Mouse (Mus musculus): ENCODE measurements around the gene Dpm2. TPM values are rescaled to one million over a fixed set of nuclear protein-coding genes. Genes with fewer than 3 reads are reported as not detected.

Gene Dpm2
- 139 TPM for polyA plus RNA-seq (2017; shearing (Covaris generic))

GRCm38 (mm10) chr2:32570698-32571494 lies at the start of gene Dpm2:
Dpm2 (plus strand) TSS chr2:32570858.

GRCm38 (mm10) chr2:32534733-32535471 lies 35.8 kb upstream of the Dpm2 start, which contains the start of gene Fam102a:
Fam102a (plus strand) TSS chr2:32535332.

DNA sequence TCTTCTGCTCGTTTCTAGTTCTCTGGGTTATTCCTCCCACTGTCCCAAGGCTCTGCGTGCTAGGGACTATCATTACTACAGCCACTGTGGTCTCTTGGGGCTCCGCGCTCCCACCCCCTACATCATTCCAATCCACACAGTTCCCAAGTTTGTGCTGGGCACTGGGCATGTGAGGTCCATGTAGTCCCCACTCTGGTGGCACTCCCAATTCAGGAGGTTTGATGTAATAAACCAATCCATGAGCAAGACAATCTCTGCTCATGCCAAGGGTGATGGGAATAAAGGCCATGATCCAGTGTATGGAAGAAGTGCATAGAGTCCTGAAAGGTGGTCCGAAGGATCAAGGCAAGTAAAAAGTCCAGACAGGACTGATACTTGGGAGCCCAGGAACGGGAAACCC lies 3.8 kb downstream of the Dpm2 start, which contains the start of gene Pip5kl1:
Gene Pip5kl1 (plus strand): TSS at position 301 of the 400 bp plus-strand sequence.

DNA sequence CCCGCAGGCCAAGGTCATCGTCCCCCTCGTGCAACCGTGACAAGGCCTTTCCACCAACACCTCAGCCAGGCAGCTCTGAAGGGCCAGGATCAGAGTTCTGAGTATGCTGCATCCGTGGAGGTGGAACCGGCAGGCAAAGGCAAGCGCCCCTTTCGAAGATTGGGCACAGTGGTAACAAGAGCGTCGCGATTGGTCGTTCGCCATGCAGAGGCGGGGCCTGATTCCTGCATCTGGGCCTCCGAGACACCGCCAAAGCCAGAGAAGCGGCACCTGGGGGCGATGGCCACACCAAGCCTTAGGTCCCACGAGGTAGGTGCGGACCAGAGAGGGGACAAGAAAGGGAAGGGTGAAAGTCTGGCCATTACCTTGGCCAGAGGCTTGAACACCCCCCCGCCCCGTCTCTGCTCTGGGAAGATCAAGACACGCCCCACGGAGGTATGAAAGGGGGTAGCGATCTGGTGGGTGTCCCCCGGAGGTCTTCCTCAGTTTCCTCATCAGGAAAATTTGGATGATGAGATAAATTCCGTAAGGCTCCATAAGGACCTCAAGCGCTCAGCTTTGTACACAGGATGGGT lies 5.0 kb downstream of the Dpm2 start, which contains the start of gene 9430097D07Rik:
Gene 9430097D07Rik (minus strand): TSS at position 99 of the 575 bp plus-strand sequence.

GRCm38 (mm10) chr2:32586871-32587351 lies 16.3 kb downstream of the Dpm2 start, which contains the start of gene St6galnac4:
St6galnac4 (plus strand) TSS chr2:32587095.

GRCm38 (mm10) chr2:32599409-32599808 lies 28.8 kb downstream of the Dpm2 start, which contains the start of gene St6galnac6:
St6galnac6 (plus strand) TSS chr2:32599709.

DNA sequence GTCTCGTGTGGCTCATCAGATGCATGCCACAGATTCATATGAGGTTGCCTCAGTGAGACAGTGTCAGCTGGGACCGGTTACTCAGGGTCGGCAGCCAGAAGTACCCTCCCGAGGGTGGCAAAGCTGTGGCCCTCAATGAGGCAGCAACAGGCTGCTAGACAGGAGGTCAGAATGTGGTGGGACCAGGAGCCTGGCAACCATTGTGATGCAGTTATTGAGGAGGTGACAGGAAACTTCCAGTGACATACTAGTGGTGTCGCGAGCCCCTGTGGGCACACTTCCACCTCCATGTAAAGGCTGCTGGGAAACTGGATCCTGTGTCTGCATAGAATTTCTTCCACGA lies 50.8 kb downstream of the Dpm2 start, which contains the start of gene Ak1:
Gene Ak1 (plus strand): TSS at position 242 of the 343 bp plus-strand sequence.

Other genes starting within 250 kb of the Dpm2 start
- gene Ciz1, start 218.5 kb upstream of the Dpm2 start, polyA plus RNA-seq (2017; shearing (Covaris generic)), result 125 TPM
- not detected for gene Dnm1, start 217.5 kb upstream of the Dpm2 start, polyA plus RNA-seq (2017; shearing (Covaris generic))
- 70.6 TPM for gene 1110008P14Rik, start 188.9 kb upstream of the Dpm2 start, polyA plus RNA-seq (2017; shearing (Covaris generic))
- gene Lcn2, start 182.6 kb upstream of the Dpm2 start, polyA plus RNA-seq (2017; shearing (Covaris generic)), result not detected
- gene Ptges2, start 175.0 kb upstream of the Dpm2 start, polyA plus RNA-seq (2017; shearing (Covaris generic)), result 23.8 TPM
- gene Naif1, start 120.4 kb upstream of the Dpm2 start, polyA plus RNA-seq (2017; shearing (Covaris generic)), result 8.7 TPM
- 26.7 TPM for gene Slc25a25, start 119.4 kb upstream of the Dpm2 start, polyA plus RNA-seq (2017; shearing (Covaris generic))
- gene Fam102a, start 35.5 kb upstream of the Dpm2 start, polyA plus RNA-seq (2017; shearing (Covaris generic)), result 139 TPM
- 0.36 TPM for gene Pip5kl1, start 3.9 kb downstream of the Dpm2 start, polyA plus RNA-seq (2017; shearing (Covaris generic))
- 0.12 TPM for gene 9430097D07Rik, start 4.8 kb downstream of the Dpm2 start, polyA plus RNA-seq (2017; shearing (Covaris generic))
- gene St6galnac4, start 16.2 kb downstream of the Dpm2 start, polyA plus RNA-seq (2017; shearing (Covaris generic)), result 43.7 TPM
- 5.1 TPM for gene St6galnac6, start 28.9 kb downstream of the Dpm2 start, polyA plus RNA-seq (2017; shearing (Covaris generic))
- gene Ak1, start 50.9 kb downstream of the Dpm2 start, polyA plus RNA-seq (2017; shearing (Covaris generic)), result not detected
- gene Eng, start 75.7 kb downstream of the Dpm2 start, polyA plus RNA-seq (2017; shearing (Covaris generic)), result 0.19 TPM
- gene Fpgs, start 133.3 kb downstream of the Dpm2 start, polyA plus RNA-seq (2017; shearing (Covaris generic)), result 25.7 TPM
- 177 TPM for gene Cdk9, start 142.2 kb downstream of the Dpm2 start, polyA plus RNA-seq (2017; shearing (Covaris generic))
- gene Sh2d3c, start 150.2 kb downstream of the Dpm2 start, polyA plus RNA-seq (2017; shearing (Covaris generic)), result 116 TPM
- 0.85 TPM for gene 6330409D20Rik, start 170.2 kb downstream of the Dpm2 start, polyA plus RNA-seq (2017; shearing (Covaris generic))
- 76.5 TPM for gene Tor2a, start 186.4 kb downstream of the Dpm2 start, polyA plus RNA-seq (2017; shearing (Covaris generic))
- 0.48 TPM for gene Ttc16, start 204.8 kb downstream of the Dpm2 start, polyA plus RNA-seq (2017; shearing (Covaris generic))
- 4.9 TPM for gene Ptrh1, start 204.9 kb downstream of the Dpm2 start, polyA plus RNA-seq (2017; shearing (Covaris generic))
- 0.22 TPM for gene Cfap157, start 213.6 kb downstream of the Dpm2 start, polyA plus RNA-seq (2017; shearing (Covaris generic))

Data from CD4-positive, CD25-positive, alpha-beta regulatory T cell (primary cell).